Mouse (Mus musculus): ENCODE measurements at regions not wholly inside any gene's neighbourhood (a gene's known extent, or its start where the extent isn't known, plus 50 kb on each side); places are given as distances from the start of the nearest gene placed in this dataset.

- no peak for ATAC-seq
- H3K27me3 ChIP-seq (replicated peaks; ENCODE audit: control insufficient read depth, insufficient read depth, low read length) = no peaks in the 10 kb centered on the region
- 88% methylated on average over 3 of the region's 3 CpGs for WGBS
- no peak overlapping the region for H3K9ac ChIP-seq (replicated peaks; ENCODE audit: low read depth, low read length)
- no peak overlapping the region for H3K4me3 ChIP-seq (replicated peaks; ENCODE audit: low read length)
- H3K27ac ChIP-seq (ENCODE audit: low read length) = no peak overlapping the region
- no peaks in the 10 kb centered on the region for H3K9me3 ChIP-seq (ENCODE audit: control insufficient read depth, low read length)
- no peaks in the 10 kb centered on the region for H3K4me1 ChIP-seq (replicated peaks; ENCODE audit: control insufficient read depth, insufficient read depth, low read length)
- H3K4me2 ChIP-seq (ENCODE audit: low read length) = no peak overlapping the region
- H3K36me3 ChIP-seq (ENCODE audit: control insufficient read depth, insufficient read depth) = no peaks in the 10 kb centered on the region
These were observed 159.4 kb upstream of the Ahr start for GRCm38 (mm10) chr12:35694253-35694652.

DNA sequence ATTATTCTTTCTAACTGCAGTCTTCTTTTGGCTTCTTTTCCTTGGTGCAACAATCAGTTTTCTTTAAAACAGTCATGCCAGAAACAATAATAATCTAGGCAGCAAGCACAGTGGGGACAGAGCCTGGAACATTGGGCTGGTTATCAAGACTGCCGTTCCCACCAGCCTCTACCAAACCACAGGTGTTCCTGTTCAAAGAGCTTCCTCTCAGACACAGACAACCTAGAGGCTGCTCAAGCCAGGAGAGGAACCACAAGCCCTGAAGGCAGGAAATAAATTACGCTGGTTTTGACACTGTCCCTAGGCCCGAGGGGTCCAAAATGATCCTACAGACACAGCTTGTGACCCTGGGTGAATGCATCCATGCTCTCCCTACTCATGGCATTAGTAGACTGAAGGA lies 156.1 kb upstream of the Ahr start:
- Histone ChIP-seq H3K27ac (ENCODE audit: low read length) (no peak overlapping the region), H3K9me3 (ENCODE audit: control insufficient read depth, low read length) (no peaks in the 10 kb centered on the region), H3K27me3 (replicated peaks; ENCODE audit: control insufficient read depth, insufficient read depth, low read length) (no peaks in the 10 kb centered on the region), H3K4me2 (ENCODE audit: low read length) (no peak overlapping the region), H3K4me1 (replicated peaks; ENCODE audit: control insufficient read depth, insufficient read depth, low read length) (no peaks in the 10 kb centered on the region), H3K36me3 (ENCODE audit: control insufficient read depth, insufficient read depth) (no peaks in the 10 kb centered on the region), H3K4me3 (replicated peaks; ENCODE audit: low read length) (no peak overlapping the region), H3K9ac (replicated peaks; ENCODE audit: low read depth, low read length) (no peak overlapping the region)
- WGBS = 86% methylated on average over 3 of the region's 3 CpGs
- ATAC-seq = no peak

DNA sequence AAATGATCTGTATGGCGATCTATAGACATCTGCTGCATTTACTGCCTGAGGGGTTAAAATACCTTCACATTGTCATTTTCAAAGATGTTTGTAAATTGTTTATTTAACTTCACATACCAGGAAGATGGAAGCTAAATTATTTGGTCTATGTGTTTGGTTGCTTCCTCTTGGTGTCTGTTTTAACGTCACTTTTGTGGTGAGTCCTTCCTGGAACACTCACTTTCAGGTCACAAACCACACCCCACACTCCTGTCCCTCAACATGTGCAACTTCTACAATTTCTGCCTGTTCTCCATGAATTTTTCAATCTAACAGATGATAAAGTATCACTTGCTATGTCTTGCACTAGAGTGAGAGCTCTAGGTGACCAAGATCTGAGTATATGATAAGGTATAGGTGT lies 151.4 kb upstream of the Ahr start:
- H3K4me1 ChIP-seq (replicated peaks; ENCODE audit: control insufficient read depth, insufficient read depth, low read length) = no peaks in the 10 kb centered on the region
- no peak overlapping the region for H3K4me2 ChIP-seq (ENCODE audit: low read length)
- 94% methylated on average over 2 of the region's 2 CpGs for WGBS
- no peak for ATAC-seq
- no peaks in the 10 kb centered on the region for H3K9me3 ChIP-seq (ENCODE audit: control insufficient read depth, low read length)
- no peaks in the 10 kb centered on the region for H3K27me3 ChIP-seq (replicated peaks; ENCODE audit: control insufficient read depth, insufficient read depth, low read length)
- no peaks in the 10 kb centered on the region for H3K36me3 ChIP-seq (ENCODE audit: control insufficient read depth, insufficient read depth)
- H3K27ac ChIP-seq (ENCODE audit: low read length) = no peak overlapping the region
- no peak overlapping the region for H3K9ac ChIP-seq (replicated peaks; ENCODE audit: low read depth, low read length)
- H3K4me3 ChIP-seq (replicated peaks; ENCODE audit: low read length) = no peak overlapping the region

DNA sequence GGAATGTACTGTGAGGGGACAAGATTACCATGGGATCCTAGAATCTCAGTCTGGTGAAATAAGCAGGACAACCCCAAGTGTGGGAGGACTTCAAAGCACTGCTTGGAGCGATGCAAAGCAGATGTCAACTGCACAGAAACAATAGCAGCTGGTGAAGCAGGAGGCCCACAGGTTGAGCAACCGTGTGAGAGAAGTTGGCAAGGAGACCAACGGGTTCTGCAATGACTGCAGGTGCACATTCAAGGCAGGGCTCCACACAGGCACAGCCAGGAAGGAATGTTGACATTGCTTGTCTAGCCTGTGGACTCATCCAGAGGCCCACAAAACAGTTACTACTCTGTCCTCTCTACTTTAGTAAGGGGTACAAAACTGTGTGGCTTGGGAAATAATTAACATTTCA lies 150.4 kb upstream of the Ahr start:
- Histone ChIP-seq H3K27ac (ENCODE audit: low read length) (no peak overlapping the region), H3K9me3 (ENCODE audit: control insufficient read depth, low read length) (no peaks in the 10 kb centered on the region), H3K4me2 (ENCODE audit: low read length) (no peak overlapping the region), H3K4me3 (replicated peaks; ENCODE audit: low read length) (no peak overlapping the region), H3K9ac (replicated peaks; ENCODE audit: low read depth, low read length) (no peak overlapping the region), H3K36me3 (ENCODE audit: control insufficient read depth, insufficient read depth) (no peaks in the 10 kb centered on the region), H3K27me3 (replicated peaks; ENCODE audit: control insufficient read depth, insufficient read depth, low read length) (no peaks in the 10 kb centered on the region), H3K4me1 (replicated peaks; ENCODE audit: control insufficient read depth, insufficient read depth, low read length) (no peaks in the 10 kb centered on the region)
- no peak for ATAC-seq
- WGBS = 62% methylated on average over 3 of the region's 3 CpGs

DNA sequence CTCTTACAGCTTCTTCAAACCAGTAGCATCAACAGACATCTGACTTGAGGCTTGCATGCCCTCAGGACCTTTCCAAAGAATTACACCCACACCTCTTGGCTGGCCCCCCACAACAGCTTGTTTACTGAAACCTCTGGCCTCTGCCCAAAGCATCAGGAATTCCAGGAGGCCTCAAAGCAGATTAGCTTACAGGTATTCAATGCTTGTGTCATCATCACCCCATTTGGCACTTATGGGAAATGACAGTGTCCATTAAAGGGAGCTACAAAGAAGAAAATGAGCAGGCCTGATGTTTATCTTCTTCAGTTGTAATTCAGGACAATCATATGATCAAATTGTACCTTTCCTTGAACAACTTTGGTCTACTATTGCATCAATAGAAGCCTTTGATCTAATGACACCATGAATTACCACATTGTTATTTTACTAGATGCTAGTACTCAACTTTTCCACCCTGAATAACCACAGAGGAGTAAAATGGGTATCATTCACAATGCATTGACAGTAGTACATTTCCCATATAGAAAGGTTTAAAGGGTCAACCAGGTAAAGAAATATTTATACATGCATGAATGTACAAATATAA lies 147.1 kb upstream of the Ahr start:
- no peak overlapping the region for H3K9ac ChIP-seq (replicated peaks; ENCODE audit: low read depth, low read length)
- H3K4me3 ChIP-seq (replicated peaks; ENCODE audit: low read length) = no peak overlapping the region
- ATAC-seq = no peak
- no peak overlapping the region for H3K4me2 ChIP-seq (ENCODE audit: low read length)
- H3K4me1 ChIP-seq (replicated peaks; ENCODE audit: control insufficient read depth, insufficient read depth, low read length) = no peaks in the 10 kb centered on the region
- no peak overlapping the region for H3K27ac ChIP-seq (ENCODE audit: low read length)
- no peaks in the 10 kb centered on the region for H3K27me3 ChIP-seq (replicated peaks; ENCODE audit: control insufficient read depth, insufficient read depth, low read length)
- no peaks in the 10 kb centered on the region for H3K36me3 ChIP-seq (ENCODE audit: control insufficient read depth, insufficient read depth)
- no peaks in the 10 kb centered on the region for H3K9me3 ChIP-seq (ENCODE audit: control insufficient read depth, low read length)

DNA sequence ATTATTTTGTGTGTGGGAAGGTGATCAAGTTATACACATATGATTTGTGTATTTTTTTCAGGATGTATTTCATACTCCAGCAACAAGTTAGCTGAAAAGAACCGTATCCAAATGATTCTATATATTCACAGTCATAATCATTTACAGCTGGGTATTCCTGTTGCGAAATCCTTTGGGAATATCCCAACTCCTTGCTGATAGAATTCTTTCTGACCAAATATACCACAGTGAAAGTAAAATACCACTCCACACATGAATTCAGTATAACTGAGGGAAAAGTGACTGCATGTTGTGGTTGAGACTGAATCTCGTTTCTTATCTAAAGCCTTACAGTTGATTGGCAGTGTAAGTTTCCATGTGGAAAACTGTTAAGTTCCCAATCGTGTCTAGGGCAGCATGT lies 145.1 kb upstream of the Ahr start:
- no peak overlapping the region for H3K9ac ChIP-seq (replicated peaks; ENCODE audit: low read depth, low read length)
- H3K27ac ChIP-seq (ENCODE audit: low read length) = no peak overlapping the region
- no peaks in the 10 kb centered on the region for H3K36me3 ChIP-seq (ENCODE audit: control insufficient read depth, insufficient read depth)
- H3K4me3 ChIP-seq (replicated peaks; ENCODE audit: low read length) = no peak overlapping the region
- no peak for ATAC-seq
- H3K4me1 ChIP-seq (replicated peaks; ENCODE audit: control insufficient read depth, insufficient read depth, low read length) = no peaks in the 10 kb centered on the region
- WGBS = 78% methylated on average over 4 of the region's 4 CpGs
- H3K27me3 ChIP-seq (replicated peaks; ENCODE audit: control insufficient read depth, insufficient read depth, low read length) = no peaks in the 10 kb centered on the region
- no peak overlapping the region for H3K4me2 ChIP-seq (ENCODE audit: low read length)
- no peaks in the 10 kb centered on the region for H3K9me3 ChIP-seq (ENCODE audit: control insufficient read depth, low read length)

DNA sequence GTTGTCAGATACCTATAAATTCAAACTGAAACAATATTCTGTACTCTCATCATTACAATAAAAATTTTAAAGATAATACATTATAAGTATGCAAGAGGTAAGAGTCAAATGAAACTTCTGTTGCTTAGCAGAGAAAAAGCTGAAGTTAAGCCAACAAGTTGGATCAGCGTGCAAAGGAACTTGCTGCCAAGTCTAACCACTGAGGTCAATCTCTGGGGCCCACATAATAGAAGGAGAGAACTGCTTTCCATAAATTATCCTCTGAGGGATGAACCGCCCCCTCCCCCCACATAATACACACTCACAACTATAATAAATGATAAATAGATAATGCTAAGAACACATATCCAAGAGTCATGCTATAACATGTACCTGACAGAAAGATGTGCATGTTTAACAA lies 144.2 kb upstream of the Ahr start:
- H3K36me3 ChIP-seq (ENCODE audit: control insufficient read depth, insufficient read depth) = no peaks in the 10 kb centered on the region
- no peak for ATAC-seq
- H3K4me1 ChIP-seq (replicated peaks; ENCODE audit: control insufficient read depth, insufficient read depth, low read length) = no peaks in the 10 kb centered on the region
- 66% methylated on average over 2 of the region's 2 CpGs for WGBS
- H3K27ac ChIP-seq (ENCODE audit: low read length) = no peak overlapping the region
- no peaks in the 10 kb centered on the region for H3K9me3 ChIP-seq (ENCODE audit: control insufficient read depth, low read length)
- H3K4me3 ChIP-seq (replicated peaks; ENCODE audit: low read length) = no peak overlapping the region
- no peak overlapping the region for H3K4me2 ChIP-seq (ENCODE audit: low read length)
- H3K27me3 ChIP-seq (replicated peaks; ENCODE audit: control insufficient read depth, insufficient read depth, low read length) = no peaks in the 10 kb centered on the region
- no peak overlapping the region for H3K9ac ChIP-seq (replicated peaks; ENCODE audit: low read depth, low read length)

DNA sequence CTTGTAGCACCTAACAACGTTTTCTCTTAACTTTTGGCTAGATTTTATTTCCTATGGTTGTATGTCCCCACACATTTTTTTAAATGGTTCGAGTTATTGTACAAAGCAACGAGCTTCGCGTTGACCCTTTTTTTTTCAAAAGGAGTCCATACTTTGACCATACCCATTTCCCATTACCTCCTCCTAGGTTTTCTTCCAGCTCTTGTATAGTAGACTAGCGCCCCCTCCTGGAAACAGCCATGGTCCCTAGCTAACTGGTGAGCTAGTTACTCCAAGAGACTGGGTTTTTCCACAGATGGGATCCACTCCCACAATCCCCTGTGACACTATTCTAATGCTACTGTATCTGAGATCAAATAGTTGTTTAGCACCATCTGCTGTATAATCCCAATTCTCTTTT lies 139.6 kb upstream of the Ahr start:
- no peak overlapping the region for H3K4me3 ChIP-seq (replicated peaks; ENCODE audit: low read length)
- H3K36me3 ChIP-seq (ENCODE audit: control insufficient read depth, insufficient read depth) = no peaks in the 10 kb centered on the region
- no peaks in the 10 kb centered on the region for H3K9me3 ChIP-seq (ENCODE audit: control insufficient read depth, low read length)
- no peak overlapping the region for H3K27ac ChIP-seq (ENCODE audit: low read length)
- WGBS = 52% methylated on average over 6 of the region's 6 CpGs
- no peaks in the 10 kb centered on the region for H3K4me1 ChIP-seq (replicated peaks; ENCODE audit: control insufficient read depth, insufficient read depth, low read length)
- no peak overlapping the region for H3K4me2 ChIP-seq (ENCODE audit: low read length)
- ATAC-seq = no peak
- H3K9ac ChIP-seq (replicated peaks; ENCODE audit: low read depth, low read length) = no peak overlapping the region
- H3K27me3 ChIP-seq (replicated peaks; ENCODE audit: control insufficient read depth, insufficient read depth, low read length) = no peaks in the 10 kb centered on the region

DNA sequence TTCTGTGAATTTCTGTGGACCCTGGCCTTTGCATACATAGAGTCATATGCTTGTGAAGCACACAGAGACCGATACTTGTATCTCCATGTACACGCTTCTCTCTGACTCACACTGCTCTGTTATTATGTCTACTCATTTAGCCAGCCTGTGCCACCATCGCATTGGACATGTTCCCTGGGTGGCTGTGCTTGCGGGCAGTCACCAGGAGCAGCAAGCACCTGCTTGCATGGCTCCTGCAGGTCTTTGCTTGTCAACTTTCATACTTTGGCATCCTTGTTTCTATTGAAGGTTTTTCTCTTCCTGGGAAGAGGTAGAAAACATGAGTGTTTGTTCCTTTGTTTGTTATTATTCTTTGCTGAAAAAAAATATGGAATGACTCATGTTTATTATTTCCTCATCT lies 136.1 kb upstream of the Ahr start:
- ATAC-seq = no peak
- no peak overlapping the region for H3K9ac ChIP-seq (replicated peaks; ENCODE audit: low read depth, low read length)
- WGBS = 92% methylated on average over 4 of the region's 4 CpGs

DNA sequence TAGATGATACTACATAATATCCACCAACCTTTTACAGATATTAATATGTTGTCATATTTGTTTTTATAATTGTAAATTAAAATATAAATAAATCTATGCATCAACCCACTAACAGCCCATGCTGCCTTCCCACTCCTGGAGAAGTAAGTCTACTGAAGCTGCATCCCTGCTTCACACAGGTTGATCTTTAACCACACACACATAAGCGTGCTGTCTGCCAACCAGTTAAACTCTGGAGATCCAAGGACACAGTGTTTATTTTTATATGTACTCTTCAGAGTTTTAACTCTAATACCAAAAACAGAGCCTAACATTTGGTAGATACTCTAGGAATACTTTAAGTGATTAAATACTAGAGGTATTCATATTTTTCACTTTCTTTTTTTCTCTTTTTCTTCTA lies 133.9 kb upstream of the Ahr start:
- Histone ChIP-seq H3K4me1 (replicated peaks; ENCODE audit: control insufficient read depth, insufficient read depth, low read length) (no peaks in the 10 kb centered on the region), H3K4me3 (replicated peaks; ENCODE audit: low read length) (no peak overlapping the region), H3K9me3 (ENCODE audit: control insufficient read depth, low read length) (no peaks in the 10 kb centered on the region), H3K27me3 (replicated peaks; ENCODE audit: control insufficient read depth, insufficient read depth, low read length) (no peaks in the 10 kb centered on the region), H3K36me3 (ENCODE audit: control insufficient read depth, insufficient read depth) (no peaks in the 10 kb centered on the region), H3K9ac (replicated peaks; ENCODE audit: low read depth, low read length) (no peak overlapping the region), H3K27ac (ENCODE audit: low read length) (no peak overlapping the region), H3K4me2 (ENCODE audit: low read length) (no peak overlapping the region)
- WGBS = 94% methylated on average over 1 of the region's 1 CpGs
- ATAC-seq = no peak

More for the DNA sequence above, 136.1 kb upstream of the Ahr start:
- Histone ChIP-seq H3K4me3 (replicated peaks; ENCODE audit: low read length) (no peak overlapping the region), H3K9me3 (ENCODE audit: control insufficient read depth, low read length) (no peaks in the 10 kb centered on the region), H3K4me2 (ENCODE audit: low read length) (no peak overlapping the region), H3K4me1 (replicated peaks; ENCODE audit: control insufficient read depth, insufficient read depth, low read length) (no peaks in the 10 kb centered on the region), H3K27ac (ENCODE audit: low read length) (no peak overlapping the region), H3K36me3 (ENCODE audit: control insufficient read depth, insufficient read depth) (no peaks in the 10 kb centered on the region), H3K27me3 (replicated peaks; ENCODE audit: control insufficient read depth, insufficient read depth, low read length) (no peaks in the 10 kb centered on the region)
